Mouse (Mus musculus) spleen, adult 2 months (tissue): Measurements from ENCODE around the gene Gm20388.

Experiments used
- CTCF ChIP-seq: fragments of 200-500 bp; IDR thresholded peaks from 2 replicates; pipeline ENCODE4 v1.5.1; 2011; ENCODE audit warnings: mild to moderate bottlenecking, inconsistent platforms; ENCODE audit not compliant: insufficient read depth, insufficient read length, insufficient replicate concordance; ENCODE audit errors: extremely low read depth
- POLR2A ChIP-seq: fragments of 200-500 bp; IDR thresholded peaks from 2 replicates; pipeline ENCODE4 v1.6.1; 2011; ENCODE audit warnings: low read depth, low read length, inconsistent platforms

- TF ChIP-seq CTCF = peak; percentile 59; the same call in 1 of the 2 replicates
- TF ChIP-seq POLR2A = no peak
Observed at GRCm38 (mm10) chr8:123110649-123111048, 3200.0 kb downstream of the Gm20388 start.
